Mouse (Mus musculus) hindbrain, embryonic 13.5 days (tissue): Measurements from ENCODE around the gene Gm5127. TPM values are rescaled to one million over a fixed set of nuclear protein-coding genes. Genes with fewer than 3 reads are reported as not detected.

Source experiments
- ATAC-seq: fragments of 200-750 bp; cut with Nextera tagmentation; 2 replicates; pipeline ENCODE4 v1.8.0; 2017; ENCODE audit warnings: moderate TSS enrichment; ENCODE audit not compliant: low FRiP score
- H3K27ac ChIP-seq: fragments of 300-500 bp; sonication (generic); 2 replicates; pipeline ENCODE4 v1.5.1; 2015; ENCODE audit warnings: inconsistent platforms, mild to moderate bottlenecking, moderate library complexity
- H3K27me3 ChIP-seq: fragments of 300-500 bp; sonication (generic); 2 replicates; pipeline ENCODE4 v1.6.1; 2015; ENCODE audit warnings: mild to moderate bottlenecking, inconsistent platforms
- H3K36me3 ChIP-seq: fragments of 300-500 bp; sonication (generic); 2 replicates; pipeline ENCODE4 v1.6.1; 2015; ENCODE audit warnings: mild to moderate bottlenecking, inconsistent platforms
- H3K4me1 ChIP-seq: fragments of 300-500 bp; sonication (generic); replicated peaks from 2 replicates; pipeline ENCODE4 v1.6.1; 2015; ENCODE audit warnings: inconsistent platforms
- H3K4me2 ChIP-seq: fragments of 300-500 bp; sonication (generic); 2 replicates; pipeline ENCODE4 v1.6.1; 2015; ENCODE audit warnings: inconsistent platforms, mild to moderate bottlenecking, moderate library complexity
- H3K4me3 ChIP-seq: fragments of 300-500 bp; sonication (generic); 2 replicates; pipeline ENCODE4 v1.5.1; 2015; ENCODE audit warnings: mild to moderate bottlenecking, inconsistent platforms
- H3K9ac ChIP-seq: fragments of 300-500 bp; sonication (generic); 2 replicates; pipeline ENCODE4 v1.6.1; 2015; ENCODE audit warnings: mild to moderate bottlenecking, inconsistent platforms
- H3K9me3 ChIP-seq: fragments of 300-500 bp; sonication (generic); 2 replicates; pipeline ENCODE4 v1.6.1; 2016; ENCODE audit warnings: inconsistent platforms
- WGBS: fragments of 180-500 bp; shearing (Covaris S2); methylation state at CpG from one replicate; pipeline ENCODE4 v1.1.7; 2015; 5-methylcytosine and 5-hydroxymethylcytosine counted together
- microRNA-seq: library from miRNA; unstranded; fragments of <30 nt; microRNA quantifications from one replicate; pipeline ENCODE4, GENCODE M21; 2016
- polyA plus RNA-seq: library from polyadenylated mRNA; unstranded; fragments of >200 nt; fragmentation: Nextera tagmentation; extraction: Ambion mirVana; gene quantifications from 2 replicates; pipeline ENCODE4 v1.2.1, GENCODE M21; 2015

Gm5127 gene
- polyA plus RNA-seq, 1 experiment from 2014 or later = 0.26 TPM

- H3K9me3 ChIP-seq = no peaks in the 10 kb centered on the region
- ATAC-seq = no peak
- H3K9ac ChIP-seq = no peak overlapping the region
- no peak overlapping the region for H3K27ac ChIP-seq
- H3K4me2 ChIP-seq = no peak overlapping the region
- no peak overlapping the region for H3K4me3 ChIP-seq
- no peaks in the 10 kb centered on the region for H3K36me3 ChIP-seq
- no peaks in the 10 kb centered on the region for H3K27me3 ChIP-seq
- no peaks in the 10 kb centered on the region for H3K4me1 ChIP-seq
Measured at GRCm38 (mm10) chrX:106633543-106633942, 50.6 kb downstream of the Gm5127 start.

- Histone ChIP-seq H3K4me2 (no peak overlapping the region), H3K27ac (no peak overlapping the region), H3K9ac (no peak overlapping the region), H3K9me3 (no peaks in the 10 kb centered on the region), H3K36me3 (no peaks in the 10 kb centered on the region), H3K4me1 (no peaks in the 10 kb centered on the region), H3K27me3 (no peaks in the 10 kb centered on the region), H3K4me3 (no peak overlapping the region)
- 82% methylated on average over 3 of the region's 3 CpGs for WGBS
- ATAC-seq = no peak
Measured at GRCm38 (mm10) chrX:106634799-106635541, 52.0 kb downstream of the Gm5127 start.

- H3K9ac ChIP-seq = no peak overlapping the region
- no peak for ATAC-seq
- no peak overlapping the region for H3K4me2 ChIP-seq
- no peaks in the 10 kb centered on the region for H3K27me3 ChIP-seq
- no peaks in the 10 kb centered on the region for H3K4me1 ChIP-seq
- H3K4me3 ChIP-seq = no peak overlapping the region
- H3K27ac ChIP-seq = no peak overlapping the region
- H3K9me3 ChIP-seq = no peaks in the 10 kb centered on the region
- no peaks in the 10 kb centered on the region for H3K36me3 ChIP-seq
Measured at GRCm38 (mm10) chrX:106662101-106662500, 79.1 kb downstream of the Gm5127 start.

GRCm38 (mm10) chrX:106704590-106704989, 121.6 kb downstream of the Gm5127 start:
- Histone ChIP-seq H3K27ac (no peak overlapping the region), H3K4me2 (no peak overlapping the region), H3K4me3 (no peak overlapping the region), H3K4me1 (no peaks in the 10 kb centered on the region), H3K9ac (no peak overlapping the region), H3K36me3 (no peaks in the 10 kb centered on the region), H3K27me3 (no peaks in the 10 kb centered on the region), H3K9me3 (no peaks in the 10 kb centered on the region)
- no peak for ATAC-seq
- 87% methylated on average over 3 of the region's 3 CpGs for WGBS

GRCm38 (mm10) chrX:106717160-106717559, 134.2 kb downstream of the Gm5127 start:
- H3K4me3 ChIP-seq = no peak overlapping the region
- WGBS = 31% methylated on average over 2 of the region's 2 CpGs
- H3K36me3 ChIP-seq = no peaks in the 10 kb centered on the region
- H3K27ac ChIP-seq = no peak overlapping the region
- no peak overlapping the region for H3K4me2 ChIP-seq
- no peak for ATAC-seq
- no peaks in the 10 kb centered on the region for H3K4me1 ChIP-seq
- no peak overlapping the region for H3K9ac ChIP-seq
- H3K27me3 ChIP-seq = no peaks in the 10 kb centered on the region
- H3K9me3 ChIP-seq = no peaks in the 10 kb centered on the region

GRCm38 (mm10) chrX:106742241-106742640, 159.3 kb downstream of the Gm5127 start:
- H3K4me1 ChIP-seq = no peaks in the 10 kb centered on the region
- no peaks in the 10 kb centered on the region for H3K27me3 ChIP-seq
- no peak overlapping the region for H3K9ac ChIP-seq
- H3K36me3 ChIP-seq = no peaks in the 10 kb centered on the region
- no peaks in the 10 kb centered on the region for H3K9me3 ChIP-seq
- no peak overlapping the region for H3K4me3 ChIP-seq
- H3K27ac ChIP-seq = no peak overlapping the region
- no peak overlapping the region for H3K4me2 ChIP-seq
- ATAC-seq = no peak

- no peak overlapping the region for H3K4me2 ChIP-seq
- H3K4me1 ChIP-seq = no peaks in the 10 kb centered on the region
- no peaks in the 10 kb centered on the region for H3K27me3 ChIP-seq
- no peaks in the 10 kb centered on the region for H3K9me3 ChIP-seq
- H3K9ac ChIP-seq = no peak overlapping the region
- ATAC-seq = no peak
- H3K36me3 ChIP-seq = no peaks in the 10 kb centered on the region
- no peak overlapping the region for H3K4me3 ChIP-seq
- 71% methylated on average over 1 of the region's 1 CpGs for WGBS
- H3K27ac ChIP-seq = no peak overlapping the region
Measured at GRCm38 (mm10) chrX:106755272-106755671, 172.3 kb downstream of the Gm5127 start.

Small RNA genes within 50 kb of the gene (microRNA-seq; reads per million reads assigned to microRNA genes)
- not detected for gene Gm22102

Other genes starting within 250 kb of the Gm5127 start
- gene Fndc3c1, start 97.8 kb upstream of the Gm5127 start, polyA plus RNA-seq = 0.75 and 0.84 TPM in 2 replicates
- 0.82 and 0.91 TPM in 2 replicates for gene Cysltr1, start 20.5 kb downstream of the Gm5127 start, polyA plus RNA-seq